Mouse (Mus musculus) telencephalon, adult 2 months (tissue): ENCODE data around the gene Armcx5.
"Not testable (repeated sequence)": the region's sequence is repeated elsewhere in the genome, so short reads cannot be mapped to it uniquely, and the experiment has no call there.

ENCODE experiments used
- DNase-seq: peaks from one replicate; pipeline ENCODE4 v3.0.0-alpha.2; 2011; ENCODE audit warnings: low read depth, low spot score

The Armcx5 gene

DNA sequence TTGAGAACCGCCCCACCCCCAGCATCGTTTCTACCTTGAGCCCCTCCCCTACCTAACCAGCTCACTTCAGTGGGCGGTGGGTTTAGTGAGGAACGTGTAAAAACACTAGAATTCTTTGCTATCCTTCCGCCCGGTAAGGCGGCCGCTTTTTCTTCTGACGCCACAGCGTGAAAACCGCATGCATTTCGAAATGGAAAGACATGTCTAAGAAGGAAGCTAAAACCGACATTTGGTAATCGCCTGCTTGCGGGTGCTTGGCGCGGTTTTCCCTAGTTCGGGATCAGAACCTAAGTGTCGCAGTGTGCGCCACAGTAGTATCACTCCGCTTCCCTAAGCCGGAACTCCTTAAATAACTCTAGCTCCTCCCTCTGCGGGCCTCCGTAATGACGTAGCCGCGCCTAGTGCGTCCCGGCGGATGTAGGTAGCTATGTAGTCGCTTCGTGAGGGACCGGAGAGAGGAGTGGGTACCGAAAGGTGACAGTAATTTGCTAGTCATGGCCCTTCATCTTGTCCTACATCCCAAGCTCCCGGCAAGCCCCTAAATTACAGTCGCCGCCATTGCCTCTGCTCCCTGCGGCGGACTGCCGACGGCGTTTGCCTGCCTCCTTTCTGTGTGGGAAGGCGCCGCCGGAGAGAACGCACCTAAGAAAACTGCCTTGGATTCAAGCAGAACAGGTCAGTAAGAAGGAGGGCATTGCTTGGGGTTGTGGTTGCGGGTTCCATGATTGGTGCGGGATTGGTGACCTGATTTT lies at the start of gene Armcx5, which contains the start of gene Gprasp1:
Gene Armcx5 (plus strand): TSS at position 430 of the 752 bp plus-strand sequence.
Gene Gprasp1 (plus strand): TSS at position 430 of the 752 bp plus-strand sequence.
- DNase-seq = peak; percentile 95

DNA sequence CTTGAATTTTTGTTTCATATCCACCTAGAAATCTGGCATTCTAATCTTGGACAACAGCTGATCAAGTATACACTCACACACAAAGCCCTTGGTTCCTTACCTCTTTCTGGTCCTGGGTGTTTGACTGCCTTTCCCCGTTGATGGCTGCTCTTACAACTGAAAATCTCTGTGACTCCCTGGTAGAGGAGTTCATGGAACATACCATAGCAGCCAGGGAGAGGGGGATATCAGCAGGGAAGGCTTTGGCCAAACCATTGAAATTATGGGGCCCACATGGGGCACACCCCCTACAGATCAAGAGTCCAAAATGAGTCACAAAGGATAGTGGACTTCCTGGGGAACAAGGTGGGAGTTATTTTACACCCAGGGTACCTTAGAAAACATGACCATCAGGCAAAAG lies 48.9 kb upstream of the Armcx5 start, which contains the start of gene Tcp11x2:
Gene Tcp11x2 (minus strand): TSS at position 158 of the 400 bp plus-strand sequence.
- no peak for DNase-seq

DNA sequence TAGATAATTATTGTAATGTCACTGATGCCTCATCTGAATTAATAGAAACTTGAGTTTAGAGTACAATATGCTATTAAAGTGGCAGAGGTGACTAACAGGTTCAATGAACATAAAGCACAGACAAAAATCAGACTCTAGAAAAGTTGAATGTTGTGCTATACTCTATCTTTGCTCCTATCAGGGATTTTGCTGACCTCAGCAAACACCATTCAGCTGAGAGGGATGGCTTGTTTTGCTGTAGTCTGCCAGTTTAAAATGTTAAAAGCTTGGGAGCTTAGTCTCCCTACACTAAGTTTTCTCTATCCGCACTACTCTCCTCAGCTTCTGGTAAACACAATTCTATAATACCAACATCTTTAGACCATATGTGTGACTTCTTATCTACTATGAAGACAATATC lies 39.4 kb upstream of the Armcx5 start:
- no peak for DNase-seq

DNA sequence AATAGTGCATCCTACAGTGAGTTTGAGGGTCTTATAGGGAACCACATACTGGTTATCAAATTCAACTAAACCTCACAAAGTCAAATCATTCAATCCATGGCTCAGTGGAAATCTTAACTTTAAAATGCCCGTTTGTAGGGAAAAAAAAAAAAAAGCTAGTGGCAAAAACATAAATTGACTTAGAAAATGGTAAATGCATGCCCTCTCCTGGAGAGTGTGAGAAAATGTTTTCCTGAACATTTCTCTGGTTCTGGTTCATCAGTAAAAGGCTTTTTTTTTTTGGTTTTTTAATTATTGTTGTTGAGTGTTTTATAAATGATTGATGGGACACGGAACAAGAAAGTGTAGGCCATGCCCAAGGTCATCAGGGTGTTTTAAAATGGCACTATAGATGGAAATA lies 38.2 kb upstream of the Armcx5 start:
- peak; percentile 9 for DNase-seq

DNA sequence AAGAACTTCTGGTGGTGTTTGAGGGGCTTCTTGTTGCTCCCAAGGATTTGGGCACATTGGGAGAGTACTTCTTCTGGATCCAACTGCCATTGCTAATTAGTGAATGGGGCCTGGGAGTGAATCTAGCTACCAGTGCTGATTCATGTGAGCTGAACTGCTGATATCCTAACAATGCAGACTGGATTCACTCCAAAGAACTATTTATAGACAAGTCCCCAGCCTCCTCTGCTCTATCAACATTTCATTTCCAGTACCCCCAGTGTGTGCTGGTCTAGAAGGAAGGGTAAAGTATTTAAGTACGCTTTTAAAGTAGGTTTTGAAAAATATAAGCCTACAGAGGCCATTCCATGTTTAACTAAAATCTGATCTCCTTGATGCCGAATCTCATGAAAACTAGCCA lies 29.7 kb upstream of the Armcx5 start:
- no peak for DNase-seq

DNA sequence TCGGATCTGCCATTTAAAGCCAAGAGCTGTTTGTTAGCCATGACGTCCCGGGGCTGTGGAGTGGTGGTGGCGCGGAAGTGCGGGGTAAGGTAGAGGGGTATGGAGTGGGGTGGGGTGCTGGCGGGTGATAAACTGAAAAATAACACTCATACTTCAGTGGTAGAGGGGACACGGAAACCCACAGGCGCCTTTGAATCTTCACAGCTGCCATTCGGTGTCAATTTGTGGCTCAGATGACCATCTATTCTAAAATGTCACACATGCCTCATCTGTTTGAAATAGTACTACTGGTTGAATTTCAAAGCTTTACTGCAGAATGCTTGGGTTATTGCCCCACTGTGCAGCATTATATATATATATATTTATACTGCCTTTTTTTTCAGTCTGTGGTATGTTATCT lies 17.4 kb upstream of the Armcx5 start, which contains the start of gene Tmsb15a:
Gene Tmsb15a (minus strand): TSS at position 101 of the 400 bp plus-strand sequence.
- DNase-seq = no peak

DNA sequence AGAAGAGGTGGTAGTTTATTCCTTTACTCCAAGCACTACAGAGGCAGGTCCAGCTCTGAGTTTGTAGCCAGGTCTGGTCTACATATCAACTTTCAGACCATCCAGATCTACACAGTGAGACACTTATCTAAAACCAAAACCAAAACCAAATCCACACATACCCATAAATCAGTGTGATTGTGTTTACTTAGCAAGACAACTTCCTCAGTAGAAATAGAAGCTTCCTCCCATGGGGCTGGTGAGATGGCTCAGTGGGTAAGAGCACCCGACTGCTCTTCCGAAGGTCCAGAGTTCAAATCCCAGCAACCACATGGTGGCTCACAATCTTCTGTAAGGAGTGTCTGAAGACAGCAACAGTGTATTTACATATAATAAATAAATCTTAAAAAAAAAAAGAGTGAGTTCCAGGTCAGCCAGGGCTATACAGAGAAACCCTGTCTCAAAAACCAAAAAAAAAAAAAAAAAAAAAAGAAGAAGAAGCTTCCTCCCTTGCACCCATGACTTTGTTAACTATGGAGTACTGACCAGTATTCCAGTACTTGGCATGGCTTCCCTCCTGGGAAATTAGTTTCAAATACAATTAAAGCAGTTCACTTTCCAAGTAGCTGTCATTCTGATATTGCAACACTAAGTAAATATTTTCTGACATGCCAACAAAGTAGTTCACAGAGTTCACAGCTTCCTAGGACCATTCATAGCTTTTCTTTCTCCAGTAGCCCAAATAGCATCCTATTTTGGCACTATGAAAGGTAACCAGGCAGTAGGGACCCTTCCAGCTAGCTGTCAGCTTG lies 3.6 kb upstream of the Armcx5 start:
- DNase-seq = no peak

DNA sequence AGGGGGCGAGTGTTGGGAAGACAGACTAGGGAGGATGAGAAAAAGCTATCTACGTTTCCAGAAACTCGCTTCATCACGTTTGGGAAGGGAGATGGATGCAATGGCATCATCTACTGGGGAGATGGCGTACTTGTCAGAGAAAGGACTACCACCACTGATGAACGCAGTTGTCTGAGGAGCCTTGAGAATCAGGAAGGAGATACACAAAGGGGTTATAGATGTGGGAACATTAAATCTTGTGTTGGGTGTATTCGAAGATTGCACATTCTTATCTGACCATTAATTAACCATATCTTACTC lies 473 bp downstream of the Armcx5 start:
- DNase-seq = no peak

DNA sequence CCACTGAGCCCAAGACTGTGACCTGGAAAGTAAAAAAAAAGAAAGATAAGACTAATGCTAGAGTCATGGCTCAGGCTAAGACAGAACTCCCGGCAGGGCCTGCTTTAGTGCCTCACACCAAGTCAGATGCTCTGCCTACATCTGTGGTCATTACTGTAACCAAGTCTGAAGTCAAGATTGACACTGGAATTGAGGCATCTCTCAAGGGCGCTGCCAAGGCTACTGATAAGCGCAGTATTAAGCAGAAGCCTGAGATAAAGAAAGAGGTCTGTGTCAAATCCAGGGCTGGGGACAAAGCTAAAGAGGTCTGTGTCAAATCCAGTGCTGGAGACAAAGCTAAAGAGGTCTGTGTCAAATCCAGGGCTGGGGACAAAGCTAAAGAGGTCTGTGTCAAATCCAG lies 2.8 kb downstream of the Armcx5 start:
- DNase-seq = not testable (repeated sequence)

DNA sequence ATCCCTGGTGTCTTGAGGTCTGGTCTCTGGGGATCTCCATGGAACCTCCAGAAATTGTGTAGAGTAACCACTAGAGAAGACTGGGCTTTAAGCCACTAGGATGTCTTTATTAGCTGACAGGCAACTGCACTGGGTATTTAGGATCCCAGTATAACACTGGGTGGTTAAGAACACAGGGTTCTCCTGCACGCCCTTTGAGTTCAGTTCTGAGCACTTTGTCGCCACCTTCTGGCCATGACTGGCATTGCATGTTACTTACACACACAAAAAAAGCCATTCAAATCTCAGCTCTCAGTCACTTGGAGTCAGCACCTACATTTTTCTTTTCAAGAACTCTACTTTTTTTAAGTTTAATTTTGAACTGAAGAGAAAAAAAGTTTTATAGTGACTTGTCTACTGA lies 10.3 kb downstream of the Armcx5 start:
- no peak for DNase-seq

DNA sequence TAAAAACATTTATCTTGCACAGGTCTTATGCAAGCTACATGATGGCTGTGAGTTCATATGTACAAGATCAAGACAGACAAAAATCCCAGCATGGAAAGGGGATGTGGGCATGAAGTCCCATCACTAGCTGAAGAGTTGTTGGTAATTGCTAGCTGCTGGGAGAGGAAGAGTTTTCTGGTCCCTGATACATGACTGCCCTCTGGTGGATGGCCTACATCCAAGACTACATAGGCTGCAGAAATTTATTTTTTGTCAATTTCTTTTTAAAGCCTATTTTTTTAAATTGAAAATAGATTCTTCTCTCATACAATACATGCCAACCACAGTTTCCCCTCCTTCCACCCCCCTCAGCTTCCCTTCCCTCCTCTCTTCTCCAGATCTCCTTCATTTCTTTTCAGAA lies 19.2 kb downstream of the Armcx5 start:
- no peak for DNase-seq

DNA sequence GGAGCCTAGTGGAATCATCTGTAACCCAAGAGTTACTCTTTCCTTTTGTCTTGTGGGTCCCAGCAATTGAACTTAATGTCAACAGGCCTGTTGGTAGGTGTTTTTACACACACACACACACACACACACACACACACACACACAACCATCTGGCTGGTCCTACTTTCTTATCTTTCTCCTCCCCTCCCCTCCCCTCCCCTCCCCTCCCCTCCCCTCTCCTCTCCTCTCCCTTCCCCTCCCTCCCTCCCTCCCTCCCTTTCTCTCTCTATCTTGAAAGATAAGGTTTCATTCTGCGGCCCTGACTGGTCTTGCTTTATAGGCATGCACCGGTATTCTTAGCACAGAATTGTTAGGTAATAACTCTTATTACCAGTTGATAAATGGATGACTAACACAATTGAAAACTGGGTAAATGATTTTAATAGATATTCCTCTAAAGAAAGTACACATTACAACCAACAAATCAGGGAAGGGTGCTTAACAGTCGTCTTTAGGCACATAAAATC lies 25.6 kb downstream of the Armcx5 start:
- DNase-seq = no peak

DNA sequence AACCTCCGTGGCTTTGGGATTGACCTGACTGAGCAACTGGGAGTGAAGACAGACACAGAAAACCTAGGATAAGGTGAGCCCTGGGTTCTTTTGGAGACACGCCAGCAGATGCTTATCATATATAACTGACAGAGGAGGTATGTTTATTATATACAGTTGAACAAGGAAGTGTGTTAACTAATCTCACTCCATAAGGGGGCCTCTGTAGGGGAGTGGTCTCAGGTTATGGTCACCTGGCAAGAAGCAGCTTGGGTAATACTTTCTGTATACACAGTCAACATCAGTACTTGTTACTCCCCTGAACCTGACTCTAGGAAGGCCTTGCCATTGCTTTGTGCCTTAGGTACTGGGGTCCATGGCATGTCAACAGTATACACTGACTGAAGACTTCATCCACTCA lies 26.0 kb downstream of the Armcx5 start:
- DNase-seq = no peak

DNA sequence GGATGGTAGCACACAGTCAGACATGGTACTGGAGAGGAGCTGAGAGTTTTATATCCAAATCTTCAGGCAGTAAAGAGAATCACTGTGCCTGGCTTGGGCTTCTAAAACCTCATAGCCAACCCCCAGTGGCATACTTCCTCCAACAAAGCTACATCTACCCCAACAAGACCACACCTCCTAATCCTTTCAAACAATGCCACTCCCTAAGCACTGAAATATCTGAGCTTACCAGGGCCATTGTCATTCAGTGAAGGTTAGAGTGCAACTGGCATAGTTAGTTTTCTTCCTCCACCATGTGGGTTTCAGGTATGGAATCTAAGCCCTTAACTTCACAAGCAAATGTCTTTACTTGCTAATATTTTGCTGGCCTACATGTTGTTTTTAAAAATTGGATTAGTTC lies 49.0 kb downstream of the Armcx5 start:
- no peak for DNase-seq

DNA sequence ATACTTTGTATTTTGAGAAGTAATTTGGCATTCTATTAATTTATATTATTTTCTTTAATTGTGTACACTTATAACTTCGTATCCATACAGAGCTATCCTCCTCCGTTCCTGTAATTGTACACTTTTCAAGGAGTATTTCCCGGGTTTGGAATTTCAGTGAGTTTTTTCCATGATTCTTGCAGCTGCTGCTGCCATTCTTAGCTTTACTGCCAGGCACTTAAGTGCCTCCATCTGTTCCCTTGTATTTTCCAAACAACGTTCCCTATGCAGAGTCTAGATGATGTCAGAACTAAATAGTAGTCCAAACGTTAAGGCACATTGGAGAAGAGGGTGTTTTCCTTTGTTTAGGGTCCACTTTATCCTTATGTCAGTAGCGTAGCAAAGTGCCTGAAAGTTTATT lies 49.8 kb downstream of the Armcx5 start:
- peak; percentile 34 for DNase-seq

DNA sequence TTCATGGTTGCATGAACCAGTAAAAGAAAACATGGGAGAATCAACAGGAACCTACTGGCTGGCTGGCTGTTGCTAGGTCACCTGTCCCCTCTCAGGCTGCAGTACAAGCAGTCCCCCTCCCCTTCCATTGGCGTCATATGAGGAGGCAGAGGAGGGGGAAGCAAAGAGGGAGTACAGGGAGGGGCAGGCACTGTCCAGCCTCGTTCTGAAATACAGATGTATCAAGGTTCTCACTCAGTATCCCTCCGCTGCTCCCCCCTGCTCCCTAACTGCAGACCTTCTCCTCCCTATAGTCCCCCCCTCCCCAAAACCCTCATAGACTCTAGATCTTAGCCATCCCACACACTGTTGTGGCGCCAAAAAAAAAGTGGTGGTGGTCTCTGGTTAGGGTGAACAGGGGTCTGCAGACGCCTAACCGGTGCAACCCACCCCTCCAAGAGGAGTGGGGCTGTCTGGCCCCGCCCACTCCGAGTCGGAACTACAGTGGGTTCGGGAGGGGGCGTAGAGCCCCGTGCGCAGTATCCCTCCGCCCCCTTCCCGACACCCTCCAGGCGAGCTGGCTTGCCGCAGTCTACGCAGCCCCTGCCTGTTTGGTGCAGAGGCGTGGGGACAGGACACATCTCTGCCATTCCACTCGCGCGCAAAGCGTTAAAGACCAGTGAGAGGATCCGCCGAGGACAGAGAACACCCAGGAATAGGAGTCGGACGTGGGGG lies 53.2 kb downstream of the Armcx5 start:
- peak; percentile 35 for DNase-seq

DNA sequence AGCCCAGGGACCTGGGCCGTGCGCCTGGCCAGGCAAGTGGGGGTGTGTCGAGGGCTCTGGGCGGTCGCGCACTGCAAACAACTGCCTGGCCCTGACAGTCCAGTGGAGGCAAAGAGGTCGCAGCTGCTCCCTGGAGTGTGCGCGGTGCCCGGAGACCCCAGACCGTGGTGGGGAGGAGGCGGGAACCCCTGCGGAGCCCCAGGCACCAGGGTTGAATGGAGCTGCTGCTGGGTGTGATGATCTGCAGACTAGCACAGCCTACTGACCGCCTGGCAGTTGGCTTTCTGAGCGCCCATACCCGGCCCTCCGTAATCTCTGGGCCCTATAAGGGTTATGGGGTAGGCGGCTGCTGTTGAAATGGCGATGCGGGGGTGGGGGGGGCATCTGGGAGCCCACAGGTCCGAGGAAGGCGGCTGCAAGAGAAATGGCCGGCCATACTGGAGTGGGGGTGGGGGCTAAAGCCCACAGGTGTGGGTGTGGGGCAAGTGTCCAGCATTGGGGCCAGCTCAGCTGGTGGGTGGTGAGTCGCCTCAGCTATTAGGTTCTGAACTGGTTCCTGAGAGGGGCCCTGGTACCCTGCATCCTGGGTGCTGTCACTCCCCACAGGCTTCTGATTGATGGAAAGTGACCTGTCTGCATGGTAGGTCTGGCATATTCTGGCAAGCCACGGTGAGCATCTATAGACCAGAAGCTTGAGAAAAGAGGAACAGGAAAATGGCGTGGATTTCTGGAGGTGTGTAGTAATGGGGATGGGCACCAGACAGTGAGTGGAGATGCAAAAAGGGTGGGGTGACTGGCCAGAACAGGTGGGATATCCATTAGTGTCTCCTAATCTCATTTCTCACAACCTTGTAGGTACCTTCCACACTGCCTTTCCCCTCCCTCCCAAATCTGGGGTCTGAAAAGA lies 54.0 kb downstream of the Armcx5 start:
- not testable (repeated sequence) for DNase-seq
